Mouse (Mus musculus) right cerebral cortex, adult 18-20 months (tissue): ENCODE results near the gene Rubcnl.

ENCODE experiments used
- DNase-seq: peaks from one replicate; pipeline ENCODE4 v3.0.0; 2022; ENCODE audit warnings: mixed read lengths

The Rubcnl gene

GRCm38 (mm10) chr14:75071091-75071490 lies 55.3 kb downstream of the Rubcnl start:
- no peak for DNase-seq

- no peak for DNase-seq
These were observed 59.7 kb downstream of the Rubcnl start for GRCm38 (mm10) chr14:75075299-75076180.

GRCm38 (mm10) chr14:75077946-75078345 lies 62.1 kb downstream of the Rubcnl start:
- DNase-seq, result no peak
